Mouse (Mus musculus) liver, adult (tissue): ENCODE measurements around the gene Itga4.

Source experiments
- GATA4 ChIP-seq: IDR thresholded peaks from 2 replicates; pipeline ENCODE4 v1.6.1; 2014; ENCODE audit warnings: mild to moderate bottlenecking, low read length; ENCODE audit not compliant: insufficient replicate concordance

Gene Itga4

DNA sequence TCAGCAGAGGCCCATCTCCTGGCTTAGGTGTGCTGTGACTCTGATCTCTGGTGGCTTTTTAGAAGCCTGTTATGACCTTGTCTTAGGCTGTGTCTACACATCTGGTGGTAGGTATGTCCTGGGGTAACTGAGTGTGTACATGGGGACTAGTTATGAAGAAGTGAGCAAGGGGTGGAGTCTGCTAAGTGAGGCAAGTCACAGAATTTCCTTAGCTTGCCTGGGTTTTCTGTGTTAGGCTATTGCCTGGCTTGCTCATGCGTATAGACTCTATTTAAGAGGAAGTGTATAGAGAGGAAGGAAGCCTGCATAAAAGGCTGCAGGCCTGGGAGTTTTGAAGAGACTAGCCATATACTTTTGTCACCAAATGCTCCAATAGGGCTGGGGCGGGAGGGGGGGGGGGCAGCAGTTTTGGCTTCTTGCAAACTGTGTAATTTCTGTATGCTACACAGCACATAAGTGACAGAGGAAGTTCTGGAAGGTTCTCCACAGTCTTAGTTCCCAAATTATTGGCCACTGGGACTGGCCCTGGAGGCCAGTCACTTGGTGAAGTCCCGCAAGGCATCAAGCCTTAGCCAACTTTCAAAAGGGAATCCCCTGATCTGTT is 536 bp upstream of the Itga4 start:
- no peak for TF ChIP-seq GATA4

DNA sequence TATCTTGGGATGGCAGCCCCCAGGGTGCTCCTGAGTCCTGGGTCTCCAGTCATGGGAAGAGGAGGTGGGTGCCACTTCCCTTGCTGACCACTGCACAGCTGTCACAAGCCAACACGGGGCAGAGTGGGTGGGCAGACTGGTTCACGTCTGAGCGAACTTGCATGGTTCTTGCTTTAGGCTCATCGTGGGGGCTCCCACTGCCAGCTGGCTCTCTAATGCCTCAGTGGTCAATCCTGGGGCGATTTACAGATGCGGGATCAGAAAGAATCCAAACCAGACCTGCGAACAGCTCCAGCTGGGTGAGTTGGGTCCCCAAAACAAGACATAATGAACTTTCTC is 744 bp downstream of the Itga4 start:
- no peak for TF ChIP-seq GATA4

DNA sequence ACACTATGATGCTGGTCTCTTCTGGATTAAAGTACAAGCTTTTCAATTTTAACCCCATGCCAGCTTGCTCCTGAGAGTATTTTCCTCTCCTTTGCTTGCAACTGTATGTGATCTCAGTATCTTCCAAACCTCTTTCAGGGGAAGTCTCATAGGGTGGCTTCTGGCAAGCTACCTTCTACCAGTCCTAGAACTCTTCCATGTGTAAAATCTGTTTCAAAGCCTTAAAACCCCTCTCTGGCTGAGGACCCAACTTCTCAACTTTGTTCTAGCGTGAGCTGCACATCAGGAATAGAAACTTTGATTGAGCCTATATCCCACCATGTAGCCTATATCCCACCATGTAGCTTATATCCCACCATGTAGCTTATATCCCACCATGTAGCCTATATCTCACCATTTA is 1.1 kb downstream of the Itga4 start:
- no peak for TF ChIP-seq GATA4

DNA sequence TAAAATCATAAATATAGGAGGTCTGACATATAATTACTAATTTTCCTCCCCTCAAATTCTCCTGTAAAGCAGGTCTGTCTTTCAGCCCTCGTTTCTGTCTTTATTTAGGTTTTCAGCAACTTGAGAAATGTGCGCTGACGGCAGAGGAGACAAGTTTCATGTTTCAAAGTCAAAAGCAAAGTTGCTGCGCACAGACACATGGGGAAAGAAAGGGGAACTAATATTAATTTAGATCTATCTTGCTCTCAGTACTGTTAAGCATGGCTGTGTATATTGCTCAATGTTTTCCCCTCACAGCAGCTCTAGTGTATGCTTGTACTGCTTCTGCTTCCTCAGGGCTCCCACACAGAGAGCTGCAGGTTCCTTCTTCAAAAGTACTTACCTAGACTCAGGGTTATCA is 1.7 kb downstream of the Itga4 start:
- no peak for TF ChIP-seq GATA4

DNA sequence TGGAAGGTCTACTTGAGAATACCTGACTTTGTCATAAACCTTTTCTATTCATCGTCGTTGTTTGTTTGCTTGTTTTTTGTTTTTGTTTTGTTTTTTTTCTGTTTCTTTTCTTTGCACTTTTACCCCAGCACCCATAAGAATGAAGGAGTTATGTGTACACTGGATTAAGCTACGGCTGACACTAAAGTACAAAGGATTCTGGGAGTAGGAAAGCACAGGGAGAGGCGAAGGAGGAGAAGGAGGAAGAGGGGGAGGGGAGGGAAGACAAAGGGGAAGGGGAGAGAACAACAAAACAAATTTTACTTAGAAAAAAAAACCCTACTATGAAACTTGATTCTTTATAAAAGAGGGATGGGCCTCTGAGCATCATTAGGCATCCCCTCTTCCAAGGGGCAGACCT is 2.2 kb downstream of the Itga4 start:
- no peak for TF ChIP-seq GATA4

DNA sequence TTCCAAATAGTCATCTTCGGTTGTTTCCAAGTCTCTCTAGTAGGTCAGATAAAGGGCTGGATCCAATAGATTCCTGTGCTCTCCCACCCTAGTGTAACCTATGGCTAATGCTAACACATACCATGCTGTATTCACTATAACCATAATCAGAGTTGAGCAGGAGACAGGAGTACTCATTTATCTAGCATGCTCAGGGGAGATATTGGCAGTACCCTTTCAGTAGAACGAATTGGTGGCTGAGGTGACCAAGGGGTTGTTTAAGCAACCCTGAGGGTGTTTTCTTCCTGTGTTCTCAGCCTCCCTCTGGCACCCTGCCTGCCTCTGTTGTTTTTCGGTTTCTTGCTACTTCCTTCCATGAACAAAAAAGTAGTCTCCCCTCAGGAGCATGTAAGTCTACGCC is 4.1 kb downstream of the Itga4 start:
- no peak for TF ChIP-seq GATA4

DNA sequence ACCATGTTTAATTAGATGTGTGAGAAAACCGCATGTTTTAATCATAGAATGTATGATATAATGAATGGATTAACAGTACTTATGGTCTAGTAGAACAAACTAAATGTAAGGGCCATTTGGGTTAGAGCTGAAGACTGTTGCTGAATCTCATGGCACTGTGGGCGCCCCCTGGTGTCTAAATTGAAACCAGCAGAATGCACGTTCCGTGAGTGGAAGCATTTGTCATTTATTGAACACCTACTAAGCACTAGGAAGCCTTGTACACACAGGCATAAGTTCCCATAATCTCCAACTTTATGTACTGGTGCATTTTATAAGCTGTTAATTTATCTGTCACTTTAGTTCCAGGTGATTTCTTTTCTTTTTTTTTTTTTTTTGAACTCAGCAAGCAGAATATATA is 10.4 kb downstream of the Itga4 start:
- TF ChIP-seq GATA4, result no peak

DNA sequence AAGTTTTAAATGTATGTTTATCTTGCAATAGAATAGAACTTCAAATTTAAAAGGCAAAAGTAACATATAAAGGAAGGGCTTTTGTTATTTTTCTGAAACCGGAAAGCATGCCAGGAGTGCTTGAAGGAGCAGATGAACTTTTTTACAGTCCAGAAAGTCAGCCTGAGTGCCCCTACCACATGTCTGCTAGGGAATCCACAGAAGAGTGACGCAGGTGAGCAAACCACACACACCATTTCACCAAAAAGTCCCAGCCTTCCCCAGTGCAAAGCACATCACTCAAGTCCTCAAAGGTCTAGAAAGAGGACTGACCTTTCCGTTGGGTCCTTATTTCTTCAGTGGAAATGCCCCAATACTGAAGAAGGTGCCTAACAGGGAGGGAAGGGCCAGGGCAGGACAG is 11.3 kb downstream of the Itga4 start:
- no peak for TF ChIP-seq GATA4

DNA sequence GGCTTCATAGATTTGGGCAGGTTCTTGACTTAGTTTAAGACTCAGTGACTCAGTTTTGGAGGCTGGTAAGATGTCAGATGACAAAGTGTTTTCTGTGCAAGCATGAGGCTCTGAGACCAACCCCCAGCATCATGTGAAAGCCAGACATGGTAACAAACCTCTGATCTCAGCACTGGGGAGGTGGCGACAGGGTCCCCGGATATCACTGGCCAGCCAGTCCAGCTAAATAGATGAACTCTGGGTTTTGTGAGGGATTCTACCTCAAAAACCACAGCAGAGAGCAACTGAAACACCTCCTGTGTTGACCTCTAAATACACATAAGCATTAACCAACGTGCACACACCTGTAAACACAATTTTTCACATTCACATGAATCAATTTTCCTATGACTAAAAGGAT is 12.0 kb downstream of the Itga4 start:
- TF ChIP-seq GATA4, result no peak

DNA sequence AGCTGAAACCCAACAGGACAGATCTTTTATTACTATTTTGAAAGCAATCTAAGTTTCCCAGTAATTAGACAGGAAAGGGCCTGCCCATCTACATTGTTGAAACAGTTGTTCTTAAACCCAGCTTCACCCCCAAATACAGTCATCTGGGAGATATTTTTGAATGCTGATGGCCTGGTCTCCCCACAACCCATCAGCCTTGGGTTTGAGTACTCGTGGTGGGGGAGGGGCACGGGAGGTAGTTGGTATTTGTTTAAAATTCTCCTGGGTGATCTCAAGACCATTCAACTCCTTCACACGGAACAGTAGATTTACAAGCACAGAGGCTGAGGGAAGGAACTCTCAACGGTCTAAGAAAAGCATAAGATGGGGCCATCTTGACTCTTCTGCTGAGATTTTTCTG is 13.6 kb downstream of the Itga4 start:
- TF ChIP-seq GATA4, result no peak

DNA sequence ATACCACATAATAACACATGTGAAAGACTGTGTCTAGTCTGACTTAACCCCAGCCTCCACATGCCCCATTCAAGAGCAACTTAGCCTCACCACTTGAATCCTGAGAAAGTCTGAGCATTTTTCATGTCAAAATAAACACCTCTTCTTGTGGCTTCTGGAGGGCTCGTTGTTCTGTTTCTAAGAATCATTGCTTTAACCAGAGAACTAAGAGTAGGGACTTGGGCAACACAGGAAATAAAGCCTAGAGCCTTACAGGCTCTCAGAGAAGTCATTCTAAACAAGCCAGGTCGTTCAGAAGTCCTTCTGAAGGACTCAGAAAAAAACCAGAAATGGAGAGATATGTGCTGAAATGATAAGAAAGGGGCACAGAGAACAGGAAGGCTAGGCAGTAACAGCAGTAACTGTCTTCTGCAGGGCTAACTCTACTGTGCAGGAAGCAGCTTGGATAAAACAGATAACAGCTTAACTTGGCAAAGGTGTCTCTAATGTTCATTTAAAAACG is 14.9 kb downstream of the Itga4 start:
- TF ChIP-seq GATA4, result no peak

DNA sequence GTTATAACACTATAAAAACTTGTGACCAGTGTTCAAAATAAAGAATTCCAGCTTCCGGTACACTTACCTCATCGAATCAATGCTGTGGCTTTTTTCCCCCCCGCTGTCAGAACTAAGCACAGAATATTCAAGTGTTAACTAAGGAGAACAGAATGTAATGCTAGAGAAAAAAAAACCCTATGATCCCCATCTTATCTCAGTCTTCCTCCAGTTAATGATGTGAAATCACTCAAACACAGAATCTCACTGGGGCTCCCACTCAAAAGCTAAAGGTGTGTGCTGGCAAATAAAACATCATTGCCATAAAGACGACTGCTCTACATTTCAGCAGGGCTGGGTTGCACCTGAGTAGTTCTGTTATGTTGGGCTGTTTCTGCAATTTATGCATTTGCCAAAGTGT is 16.6 kb downstream of the Itga4 start:
- TF ChIP-seq GATA4, result no peak

DNA sequence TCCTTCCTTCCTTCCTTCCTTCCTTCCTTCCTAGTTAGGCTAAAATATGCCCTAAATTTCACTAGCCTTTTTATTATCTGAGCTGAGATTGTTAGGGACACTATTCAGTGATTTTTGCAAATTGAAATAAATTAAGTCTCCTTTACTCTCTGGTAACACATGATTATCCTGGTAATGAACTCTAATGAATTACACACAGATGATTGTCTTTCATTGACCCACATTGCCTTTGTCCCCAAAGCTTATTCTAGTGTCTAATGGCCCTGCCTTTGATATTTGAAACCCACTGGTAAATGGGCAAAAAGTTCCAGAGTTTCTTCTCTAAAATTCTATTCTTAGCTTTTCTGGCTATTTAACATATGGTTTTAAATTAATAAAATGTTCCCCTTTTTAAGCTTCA is 23.4 kb downstream of the Itga4 start:
- TF ChIP-seq GATA4, result no peak

DNA sequence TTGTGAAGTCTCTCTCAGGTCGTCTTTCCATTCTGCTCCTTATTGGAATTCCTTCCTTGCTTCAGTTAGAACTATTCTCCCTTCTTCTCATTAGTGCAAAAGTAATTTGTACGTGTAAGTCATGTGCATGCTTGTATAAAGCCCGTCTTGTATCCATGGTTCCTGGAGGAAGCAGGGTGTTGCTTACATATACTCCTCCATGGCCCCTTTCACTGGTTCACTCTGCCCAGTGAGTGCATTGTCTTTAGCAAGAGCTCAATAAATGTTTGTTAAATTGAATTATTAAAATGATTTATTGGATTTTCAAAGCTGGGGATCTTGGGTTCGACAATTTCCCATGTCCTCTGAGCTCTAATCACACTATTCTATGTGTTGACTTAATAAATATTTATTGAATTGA is 29.0 kb downstream of the Itga4 start:
- TF ChIP-seq GATA4, result no peak

DNA sequence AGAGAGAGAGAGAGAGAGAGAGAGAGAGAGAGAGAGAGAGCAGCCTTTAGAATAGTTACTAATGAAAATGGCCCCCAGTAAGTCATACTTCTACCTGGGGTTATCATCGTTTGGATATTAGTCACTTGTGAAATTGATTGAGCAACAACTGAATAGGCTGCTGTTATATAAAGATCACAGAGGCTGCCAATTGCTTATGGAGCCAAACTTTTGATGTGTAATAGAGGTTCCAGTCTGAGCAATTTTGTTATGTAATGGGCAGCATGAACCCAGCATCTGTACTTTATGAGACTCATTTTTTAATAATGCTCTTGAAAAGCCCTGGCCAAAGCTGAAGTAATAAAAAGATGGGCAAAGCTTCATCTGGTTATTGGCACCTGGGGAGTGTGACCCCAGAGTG is 34.9 kb downstream of the Itga4 start:
- no peak for TF ChIP-seq GATA4

DNA sequence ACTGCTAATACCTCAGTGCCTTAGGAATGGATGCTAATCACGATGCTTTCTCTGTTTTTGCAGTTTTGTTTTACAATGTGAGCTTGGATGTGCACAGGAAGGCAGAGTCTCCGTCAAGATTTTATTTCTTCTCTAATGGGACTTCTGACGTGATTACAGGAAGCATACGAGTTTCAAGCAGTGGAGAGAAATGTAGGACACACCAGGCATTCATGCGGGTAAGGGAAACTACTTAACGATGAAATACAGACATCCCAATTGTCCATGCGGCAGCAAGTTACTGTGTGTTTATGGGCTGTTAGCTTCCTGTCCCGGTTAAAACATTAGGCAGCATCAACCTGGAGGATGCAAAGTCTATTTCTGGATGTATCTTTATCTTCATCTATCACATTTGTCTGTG is 36.7 kb downstream of the Itga4 start:
- no peak for TF ChIP-seq GATA4

DNA sequence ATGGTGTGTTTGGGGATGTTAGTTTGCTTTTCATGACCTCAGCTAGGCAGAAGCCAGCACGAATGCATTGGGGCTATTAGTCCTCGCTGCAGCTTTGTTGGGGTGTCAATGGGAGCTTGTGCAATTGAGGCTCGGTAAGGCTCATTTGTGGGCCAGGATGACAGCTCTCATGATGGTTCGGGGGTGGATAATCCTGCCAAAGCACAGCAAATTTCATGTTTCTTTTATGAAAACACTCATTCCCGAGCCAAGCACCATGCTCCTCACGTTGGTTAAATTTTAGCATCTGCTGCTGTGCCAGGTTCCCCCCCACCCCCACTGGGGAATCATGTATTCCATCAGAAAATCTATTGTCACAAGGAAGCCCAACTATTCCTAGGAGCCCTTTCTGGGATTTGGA is 37.2 kb downstream of the Itga4 start:
- no peak for TF ChIP-seq GATA4

DNA sequence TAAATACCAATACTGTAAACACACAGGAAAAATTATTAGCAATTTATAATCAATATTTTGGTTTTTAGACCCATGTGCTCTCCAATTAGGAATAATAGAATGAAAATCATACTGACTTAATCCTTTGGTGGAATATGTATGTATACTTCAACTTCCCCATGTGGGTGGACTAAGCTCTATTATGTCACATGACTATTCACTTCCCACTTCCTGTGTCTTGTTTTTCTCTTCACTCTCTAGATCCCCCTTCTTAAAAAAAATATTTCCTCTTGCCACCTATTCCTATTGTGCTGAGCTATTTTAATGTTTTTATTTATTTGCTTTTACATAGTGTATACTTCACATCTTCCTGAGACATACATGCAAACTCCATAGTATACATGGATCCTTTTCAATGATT is 47.2 kb downstream of the Itga4 start:
- TF ChIP-seq GATA4, result no peak
